Mouse (Mus musculus): Measurements from ENCODE around the gene Nfe2l2. TPM values are rescaled to one million over a fixed set of nuclear protein-coding genes. Genes with fewer than 3 reads are reported as not detected.

Nfe2l2 gene
- polyA plus RNA-seq, 1 experiment = 1.6 TPM

DNA sequence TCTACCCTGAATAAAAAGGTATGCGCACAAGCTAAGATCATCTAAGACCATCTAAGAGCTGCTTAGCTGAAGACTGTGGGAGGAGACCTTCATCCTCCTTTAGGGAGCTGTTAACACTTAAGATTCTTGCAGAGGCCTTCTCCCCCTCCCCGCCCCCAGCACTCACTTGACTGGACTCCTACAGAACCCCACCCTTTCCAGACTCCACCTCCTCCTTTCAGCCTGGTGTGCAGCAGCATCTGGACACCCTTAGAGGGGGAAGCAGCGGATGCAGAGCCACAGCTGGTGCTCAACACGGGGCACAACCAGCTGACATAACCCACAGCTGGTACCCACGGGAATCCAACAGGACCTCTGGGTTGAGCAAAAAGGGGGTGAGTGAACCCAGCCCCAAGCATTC lies 70.7 kb downstream of the Nfe2l2 start:
- TF ChIP-seq TAL1 (IDR thresholded peaks at IDR 0.05; ENCODE audit: low read length) (no peak), GATA1 (IDR thresholded peaks at IDR 0.05; ENCODE audit: low read length) (no peak)
- H3K4me3 ChIP-seq (replicated peaks) = no peak overlapping the region
- H3K4me1 ChIP-seq (ENCODE audit: control insufficient read depth) = peaks cover 6% of the 10 kb centered on the region

DNA sequence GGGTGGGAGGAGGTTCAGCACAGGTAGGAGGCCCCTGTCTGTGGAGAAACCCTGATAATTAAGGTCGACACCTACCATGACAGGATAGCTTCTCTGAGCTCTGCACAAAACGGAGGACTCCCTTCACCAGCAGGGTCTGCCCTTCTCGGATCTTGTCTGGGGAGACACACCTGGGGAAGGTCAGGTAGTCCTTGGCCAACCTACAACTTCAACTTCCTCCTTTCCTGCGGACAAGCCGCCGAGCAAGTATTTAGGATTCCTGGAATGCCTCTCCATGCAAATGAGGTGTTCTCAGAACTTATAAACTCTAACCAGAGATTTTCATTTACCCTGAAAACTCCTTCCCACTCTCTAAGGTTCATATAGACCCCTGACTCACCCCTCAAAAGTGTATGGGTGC lies 71.1 kb downstream of the Nfe2l2 start:
- H3K27me3 ChIP-seq (ENCODE audit: control insufficient read depth) = no peaks in the 10 kb centered on the region
- H3K9me3 ChIP-seq (ENCODE audit: control insufficient read depth, low read length) = no peaks in the 10 kb centered on the region
- no peak for TF ChIP-seq GATA1 (IDR thresholded peaks at IDR 0.05; ENCODE audit: low read length)
- no peak for TF ChIP-seq TAL1 (IDR thresholded peaks at IDR 0.05; ENCODE audit: low read length)
- H3K4me3 ChIP-seq (replicated peaks) = no peak overlapping the region
- no peaks in the 10 kb centered on the region for H3K36me3 ChIP-seq (ENCODE audit: control insufficient read depth)
- peaks cover 6% of the 10 kb centered on the region for H3K4me1 ChIP-seq (ENCODE audit: control insufficient read depth)

More for the DNA sequence above, 70.7 kb downstream of the Nfe2l2 start:
- H3K9me3 ChIP-seq (ENCODE audit: control insufficient read depth, low read length) = no peaks in the 10 kb centered on the region
- no peaks in the 10 kb centered on the region for H3K27me3 ChIP-seq (ENCODE audit: control insufficient read depth)
- no peaks in the 10 kb centered on the region for H3K36me3 ChIP-seq (ENCODE audit: control insufficient read depth)

DNA sequence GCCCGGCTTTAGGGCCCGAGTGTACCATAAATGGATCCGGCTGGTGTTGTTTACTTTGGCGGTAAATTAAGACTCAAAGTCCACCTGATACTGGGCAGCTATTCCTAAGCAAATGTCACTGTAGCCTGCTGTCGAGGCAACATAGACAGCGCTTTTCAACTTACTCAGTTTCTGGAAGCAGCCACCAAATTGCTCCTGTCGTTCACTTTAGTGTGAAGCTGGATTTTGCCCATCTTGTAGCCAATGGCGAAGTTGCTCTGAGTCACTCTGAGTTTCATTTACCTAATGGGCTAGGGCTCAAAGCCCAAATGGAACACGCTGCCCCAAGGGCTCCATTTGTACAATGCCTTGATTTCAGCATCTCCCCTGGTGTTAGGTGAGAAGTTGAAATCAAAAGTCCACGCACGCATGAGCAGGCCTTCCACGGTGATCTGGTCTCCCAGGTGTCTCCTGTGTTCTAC lies 71.7 kb downstream of the Nfe2l2 start:
- Histone ChIP-seq H3K36me3 (ENCODE audit: control insufficient read depth) (no peaks in the 10 kb centered on the region), H3K4me3 (replicated peaks) (no peak overlapping the region), H3K27me3 (ENCODE audit: control insufficient read depth) (no peaks in the 10 kb centered on the region), H3K9me3 (ENCODE audit: control insufficient read depth, low read length) (no peaks in the 10 kb centered on the region), H3K4me1 (ENCODE audit: control insufficient read depth) (peaks cover 6% of the 10 kb centered on the region)
- TF ChIP-seq TAL1 (IDR thresholded peaks at IDR 0.05; ENCODE audit: low read length) = no peak
- no peak for TF ChIP-seq GATA1 (IDR thresholded peaks at IDR 0.05; ENCODE audit: low read length)

- Histone ChIP-seq H3K4me1 (ENCODE audit: control insufficient read depth) (peaks cover 6% of the 10 kb centered on the region), H3K4me3 (replicated peaks) (no peak overlapping the region), H3K36me3 (ENCODE audit: control insufficient read depth) (no peaks in the 10 kb centered on the region), H3K27me3 (ENCODE audit: control insufficient read depth) (no peaks in the 10 kb centered on the region), H3K9me3 (ENCODE audit: control insufficient read depth, low read length) (no peaks in the 10 kb centered on the region)
- TF ChIP-seq TAL1 (IDR thresholded peaks at IDR 0.05; ENCODE audit: low read length) (no peak), GATA1 (IDR thresholded peaks at IDR 0.05; ENCODE audit: low read length) (no peak)
These were observed 72.4 kb downstream of the Nfe2l2 start for GRCm38 (mm10) chr2:75632043-75632442.

DNA sequence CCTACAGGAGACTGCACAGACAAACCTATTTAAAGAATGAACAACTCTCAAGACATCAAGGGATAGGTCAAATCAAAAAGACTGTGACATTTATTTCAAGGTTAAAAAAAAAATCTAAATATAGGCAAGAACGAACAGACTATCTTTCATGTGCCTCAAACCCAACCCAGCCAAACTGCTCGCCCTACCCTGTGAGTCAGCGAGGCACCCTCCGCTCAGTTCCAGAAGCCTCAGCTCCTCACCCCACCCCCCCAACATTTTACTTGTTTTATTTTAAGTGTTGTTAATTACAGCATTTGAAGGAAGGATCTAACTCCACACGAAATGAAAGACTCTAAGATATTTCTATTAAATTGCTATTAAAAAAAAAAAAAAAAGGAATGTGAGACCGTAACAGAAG lies 73.0 kb downstream of the Nfe2l2 start:
- TF ChIP-seq TAL1 (IDR thresholded peaks at IDR 0.05; ENCODE audit: low read length) (no peak), GATA1 (IDR thresholded peaks at IDR 0.05; ENCODE audit: low read length) (no peak)
- no peaks in the 10 kb centered on the region for H3K36me3 ChIP-seq (ENCODE audit: control insufficient read depth)
- peaks cover 3% of the 10 kb centered on the region for H3K4me1 ChIP-seq (ENCODE audit: control insufficient read depth)
- no peaks in the 10 kb centered on the region for H3K27me3 ChIP-seq (ENCODE audit: control insufficient read depth)
- H3K9me3 ChIP-seq (ENCODE audit: control insufficient read depth, low read length) = no peaks in the 10 kb centered on the region
- H3K4me3 ChIP-seq (replicated peaks) = no peak overlapping the region

DNA sequence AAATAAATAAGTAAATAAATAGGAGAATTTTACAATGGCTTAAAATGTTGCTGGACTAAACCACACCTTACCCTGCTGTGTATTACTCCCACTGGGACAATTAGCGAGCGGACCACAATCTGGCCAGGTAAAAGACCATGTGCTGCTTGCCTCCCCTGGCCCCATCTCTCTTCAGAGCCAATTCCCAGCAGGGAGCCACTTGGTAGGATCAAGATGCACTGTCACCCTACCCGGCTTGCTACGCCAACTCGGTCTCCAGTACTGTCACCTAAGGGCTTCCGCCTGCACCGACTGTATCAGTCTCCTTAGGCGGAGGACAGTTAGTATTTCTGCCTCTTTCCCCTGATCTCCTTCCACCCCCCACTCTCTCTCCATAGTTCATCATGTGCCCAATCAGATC lies 76.0 kb downstream of the Nfe2l2 start:
- Histone ChIP-seq H3K27me3 (ENCODE audit: control insufficient read depth) (no peaks in the 10 kb centered on the region), H3K4me1 (ENCODE audit: control insufficient read depth) (no peaks in the 10 kb centered on the region), H3K36me3 (ENCODE audit: control insufficient read depth) (no peaks in the 10 kb centered on the region), H3K4me3 (replicated peaks) (no peak overlapping the region), H3K9me3 (ENCODE audit: control insufficient read depth, low read length) (no peaks in the 10 kb centered on the region)
- TF ChIP-seq TAL1 (IDR thresholded peaks at IDR 0.05; ENCODE audit: low read length) = no peak
- no peak for TF ChIP-seq GATA1 (IDR thresholded peaks at IDR 0.05; ENCODE audit: low read length)

GRCm38 (mm10) chr2:75626597-75627440 lies 77.6 kb downstream of the Nfe2l2 start:
- no peaks in the 10 kb centered on the region for H3K27me3 ChIP-seq (ENCODE audit: control insufficient read depth)
- H3K9me3 ChIP-seq (ENCODE audit: control insufficient read depth, low read length) = no peaks in the 10 kb centered on the region
- no peak overlapping the region for H3K4me3 ChIP-seq (replicated peaks)
- H3K4me1 ChIP-seq (ENCODE audit: control insufficient read depth) = no peaks in the 10 kb centered on the region
- no peak for TF ChIP-seq TAL1 (IDR thresholded peaks at IDR 0.05; ENCODE audit: low read length)
- TF ChIP-seq GATA1 (IDR thresholded peaks at IDR 0.05; ENCODE audit: low read length) = no peak
- no peaks in the 10 kb centered on the region for H3K36me3 ChIP-seq (ENCODE audit: control insufficient read depth)

Other genes with a start within 250 kb of the Nfe2l2 start
- gene Hnrnpa3, start 45.4 kb downstream of the Nfe2l2 start, polyA plus RNA-seq (2012) = 16.1 and 18.8 TPM in 2 replicates
- gene Agps, start 127.5 kb upstream of the Nfe2l2 start, polyA plus RNA-seq (2012) = 0.11 and 0.17 TPM in 2 replicates
- 0.06 TPM in 1 of 2 replicates, not detected in the other for gene Ttc30b, start 233.9 kb upstream of the Nfe2l2 start, polyA plus RNA-seq (2012)

Measured in erythroblast, embryonic 14.5 days (primary cell).